Mouse (Mus musculus) G1E (cell line): ENCODE results near the gene Zfyve28.

Experiments used
- CTCF ChIP-seq: IDR thresholded peaks from 2 replicates; pipeline ENCODE4 v1.5.1; 2012; ENCODE audit warnings: low read depth, low read length, inconsistent platforms, mixed read lengths
- GATA1 ChIP-seq: IDR thresholded peaks from 2 replicates; pipeline ENCODE4 v1.6.1; 2012; ENCODE audit warnings: borderline replicate concordance, low read length, inconsistent platforms, mixed read lengths
- POLR2AphosphoS5 ChIP-seq: IDR thresholded peaks from 2 replicates; pipeline ENCODE4 v1.6.1; 2012; ENCODE audit warnings: low read depth, low read length, inconsistent platforms; ENCODE audit not compliant: insufficient replicate concordance

GRCm38 (mm10) chr5:34175403-34175694 is 112.9 kb downstream of the Zfyve28 start:
- TF ChIP-seq CTCF, result no peak
- no peak for TF ChIP-seq POLR2AphosphoS5
- TF ChIP-seq GATA1, result no peak
